Mouse (Mus musculus): ENCODE results near the gene Ubxn2a.
A peak's percentile ranks its signal among the peaks of the same experiment; 100 is the strongest.
"Not testable (repeated sequence)": the region's sequence is repeated elsewhere in the genome, so short reads cannot be mapped to it uniquely, and the experiment has no call there.

Gene Ubxn2a

GRCm38 (mm10) chr12:4906951-4907906 is at the start of gene Ubxn2a:
Ubxn2a (minus strand) TSS chr12:4907705.
- peak; percentile 88 for DNase-seq (ENCODE audit: extremely low read depth, insufficient read length, low spot score)

- DNase-seq (ENCODE audit: extremely low read depth, insufficient read length, low spot score) = no peak
Observed at GRCm38 (mm10) chr12:4953156-4953555, 45.7 kb upstream of the Ubxn2a start.

DNA sequence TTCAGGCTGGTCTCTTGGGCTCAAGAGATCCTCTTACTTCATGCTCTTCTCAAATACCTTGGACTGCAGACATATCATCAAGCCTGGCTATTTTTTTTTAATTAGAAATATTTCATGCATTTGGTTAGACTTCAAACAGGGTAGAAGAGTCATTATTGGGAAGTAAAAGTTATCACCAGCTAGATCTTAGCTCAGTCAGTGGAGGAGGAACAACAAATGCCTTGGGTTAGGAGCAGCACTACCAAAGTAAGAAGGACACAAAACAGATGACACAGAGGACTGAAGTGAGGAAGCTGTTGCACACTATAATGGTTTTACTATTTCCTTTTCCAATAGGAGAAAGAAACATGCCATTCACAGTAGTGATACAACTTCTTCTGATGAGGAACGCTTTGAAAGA is 44.8 kb upstream of the Ubxn2a start:
- DNase-seq (ENCODE audit: extremely low read depth, insufficient read length, low spot score) = no peak

DNA sequence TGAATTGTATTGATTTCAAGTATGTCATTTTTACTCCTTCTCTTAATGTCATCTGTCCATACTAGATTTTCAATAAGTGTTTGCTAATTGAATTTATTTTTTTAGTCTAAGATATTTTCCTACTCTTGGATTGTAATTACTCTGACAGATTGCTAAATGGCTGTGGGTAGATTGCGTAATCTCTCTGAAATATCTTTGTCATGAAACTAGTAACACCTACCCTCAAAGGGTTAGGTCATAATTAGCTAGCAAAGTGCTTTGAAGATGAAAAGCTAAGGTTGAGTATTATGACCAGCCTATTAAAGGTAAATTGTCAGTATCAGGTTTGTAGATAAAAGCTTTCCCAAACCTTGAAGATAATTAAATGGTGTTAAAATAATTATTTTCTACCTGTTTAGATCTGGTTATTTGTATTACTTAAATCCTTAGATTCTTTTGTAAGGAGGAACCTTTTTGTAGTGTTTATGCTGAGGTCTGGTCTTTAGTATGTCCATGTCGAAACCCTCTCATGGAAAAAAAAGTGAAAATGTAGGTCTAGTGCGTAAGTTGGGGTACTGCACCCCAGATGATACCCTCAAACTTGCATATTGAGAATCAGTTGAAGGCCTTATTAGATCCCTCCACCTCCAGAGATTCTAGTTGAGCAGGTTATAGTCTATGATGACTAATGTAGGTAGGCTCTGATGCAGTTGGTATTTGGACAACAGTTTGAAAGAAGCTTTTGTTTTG is 23.5 kb upstream of the Ubxn2a start:
- no peak for DNase-seq (ENCODE audit: extremely low read depth, insufficient read length, low spot score)

DNA sequence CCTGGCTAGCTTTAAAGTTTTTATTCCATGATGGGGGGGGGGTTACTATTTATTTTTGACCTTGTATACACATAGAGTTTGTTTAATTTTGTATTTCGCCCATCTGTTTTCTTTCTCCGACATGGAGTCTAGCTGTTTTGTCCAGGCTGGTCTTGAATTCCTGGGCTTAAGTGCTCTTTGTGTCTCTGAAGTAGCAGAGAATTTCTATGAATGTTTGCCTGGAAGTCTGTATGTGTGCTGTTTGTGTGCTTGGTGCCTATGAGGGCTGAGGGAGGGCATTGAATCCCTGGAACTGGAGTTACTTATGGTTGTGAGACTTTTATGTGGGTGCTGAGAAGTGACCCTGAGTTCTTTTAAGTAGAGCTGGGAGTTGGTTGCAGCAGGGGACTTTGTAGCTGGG is 20.7 kb upstream of the Ubxn2a start:
- DNase-seq (ENCODE audit: extremely low read depth, insufficient read length, low spot score) = no peak

- DNase-seq (ENCODE audit: extremely low read depth, insufficient read length, low spot score) = peak; percentile 71
Observed at GRCm38 (mm10) chr12:4917805-4918591, 10.5 kb upstream of the Ubxn2a start.

DNA sequence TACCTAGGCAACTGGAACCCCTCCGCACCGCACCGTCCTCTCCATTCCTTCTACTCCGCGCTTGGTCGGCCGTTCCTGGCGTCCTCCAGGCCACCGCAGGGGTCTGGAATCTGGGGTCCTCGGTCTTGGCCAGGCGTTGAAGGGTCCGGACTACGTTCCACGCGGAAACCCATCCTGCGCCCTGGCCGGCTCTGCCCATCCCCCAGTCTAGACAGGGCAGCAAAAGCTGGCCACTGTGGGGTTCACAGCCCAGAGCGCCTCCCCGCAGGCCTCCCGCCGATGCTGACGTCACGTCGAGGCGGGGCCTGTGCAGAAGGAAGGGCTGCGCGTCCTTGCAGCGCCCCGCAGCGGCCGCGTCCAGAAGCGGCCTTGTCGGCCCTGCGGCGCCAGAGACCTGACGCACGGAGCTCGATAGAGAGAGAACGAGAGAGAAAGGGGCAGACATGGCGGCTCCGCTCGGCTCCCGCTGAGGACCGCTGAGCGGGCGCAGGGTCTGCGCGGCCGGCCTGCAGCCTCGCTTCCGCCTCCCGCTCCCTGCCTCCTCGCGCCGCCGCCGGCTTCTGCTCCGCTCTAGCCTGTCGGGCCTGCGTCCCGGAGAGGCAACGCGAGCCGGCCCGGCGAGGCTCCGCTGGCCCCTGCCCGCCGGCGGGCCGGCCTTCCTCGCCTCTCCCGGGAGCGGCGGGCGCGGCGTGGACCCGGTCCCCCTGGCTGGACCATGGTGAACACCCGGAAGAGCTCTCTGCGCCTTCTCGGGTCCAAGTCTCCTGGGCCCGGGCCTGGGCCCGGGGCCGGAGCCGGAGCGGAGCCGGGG is 9.7 kb upstream of the Ubxn2a start, which contains the start of gene Atad2b:
TSS of gene Atad2b (plus strand) at position 360 of the 811 bp plus-strand sequence.
- peak; percentile 93 for DNase-seq (ENCODE audit: extremely low read depth, insufficient read length, low spot score)

GRCm38 (mm10) chr12:4914944-4915343 is 7.4 kb upstream of the Ubxn2a start:
- DNase-seq (ENCODE audit: extremely low read depth, insufficient read length, low spot score) = no peak

- no peak for DNase-seq (ENCODE audit: extremely low read depth, insufficient read length, low spot score)
Observed at GRCm38 (mm10) chr12:4914441-4914840, 6.9 kb upstream of the Ubxn2a start.

DNA sequence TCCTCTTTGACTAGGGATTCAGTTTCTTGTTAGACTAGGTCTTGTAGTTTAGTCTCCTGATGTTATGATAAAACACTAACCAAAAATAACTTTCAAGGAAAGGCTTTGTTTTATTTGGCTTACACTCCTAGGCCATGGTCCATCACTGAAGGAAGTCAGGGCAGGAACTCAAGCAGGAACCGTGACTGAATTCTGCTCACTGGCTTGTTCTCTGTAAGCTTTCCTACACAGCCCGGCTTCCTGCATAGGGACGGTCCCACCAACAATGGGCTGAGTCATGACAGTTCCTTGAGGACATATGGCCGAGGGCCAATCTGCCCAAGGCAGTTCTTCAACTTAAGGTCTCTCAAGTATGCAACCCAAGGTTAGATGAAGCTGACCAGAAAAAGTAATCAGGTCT is 4.2 kb upstream of the Ubxn2a start:
- DNase-seq (ENCODE audit: extremely low read depth, insufficient read length, low spot score) = peak; percentile 60

DNA sequence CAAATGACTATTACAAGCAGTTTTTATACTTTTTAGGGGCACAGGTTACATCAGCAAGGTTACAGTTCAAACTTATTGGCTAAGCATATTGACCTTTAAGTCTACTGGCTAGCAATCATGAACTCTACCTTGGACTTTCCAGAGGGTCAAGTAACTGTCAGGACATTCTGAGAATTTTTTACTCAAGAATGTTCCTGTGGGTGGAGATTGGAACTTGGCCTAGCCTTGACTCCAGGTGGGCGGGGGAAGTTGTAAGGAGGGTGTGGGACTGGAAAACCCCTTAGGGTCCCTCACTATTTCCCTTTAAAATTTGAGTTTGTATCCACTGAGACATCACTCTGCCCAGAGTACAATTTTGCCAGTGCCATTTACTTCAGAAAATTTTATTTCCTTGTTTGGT is 3.0 kb upstream of the Ubxn2a start:
- not testable (repeated sequence) for DNase-seq (ENCODE audit: extremely low read depth, insufficient read length, low spot score)

DNA sequence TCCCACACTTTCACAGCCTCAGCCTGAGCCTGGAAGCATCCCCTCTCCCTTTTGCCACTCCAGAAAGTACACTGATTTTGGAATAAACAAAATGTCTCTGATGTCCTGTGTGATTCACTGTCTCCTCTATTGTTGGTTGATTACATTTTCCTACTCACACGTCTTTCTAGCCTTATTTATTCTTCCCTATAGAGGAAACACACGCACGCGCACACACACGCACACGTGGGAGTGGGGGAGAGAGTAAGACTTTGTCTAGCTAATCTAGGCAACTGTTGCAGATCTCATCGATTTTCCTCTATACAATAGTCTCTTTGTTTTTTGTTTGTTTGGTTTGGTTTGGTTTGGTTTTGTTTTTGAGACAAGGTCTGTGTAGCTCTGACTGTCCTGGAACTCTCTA is 886 bp upstream of the Ubxn2a start:
- no peak for DNase-seq (ENCODE audit: extremely low read depth, insufficient read length, low spot score)

DNA sequence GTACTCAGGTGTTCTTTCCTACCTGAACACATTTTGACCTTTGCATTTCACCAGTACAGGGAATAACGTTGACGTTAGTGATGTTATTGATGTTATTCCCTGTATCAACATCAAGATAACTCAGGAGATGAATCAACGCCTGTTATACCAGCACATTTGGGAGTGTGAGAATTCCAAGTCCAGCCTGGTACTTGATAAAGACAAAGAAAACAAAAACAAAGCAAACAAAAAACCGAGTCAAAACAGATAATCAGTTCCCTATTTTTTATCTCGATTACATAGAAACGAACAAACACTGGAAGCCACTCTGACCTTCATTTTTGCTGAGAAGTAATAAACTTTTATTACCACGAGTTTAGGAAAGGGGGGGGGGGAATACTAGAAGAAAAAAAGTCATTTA is 1.0 kb downstream of the Ubxn2a start:
- DNase-seq (ENCODE audit: extremely low read depth, insufficient read length, low spot score) = no peak

GRCm38 (mm10) chr12:4905946-4906345 is 1.6 kb downstream of the Ubxn2a start:
- no peak for DNase-seq (ENCODE audit: extremely low read depth, insufficient read length, low spot score)

- no peak for DNase-seq (ENCODE audit: extremely low read depth, insufficient read length, low spot score)
Observed at GRCm38 (mm10) chr12:4898024-4898423, 9.5 kb downstream of the Ubxn2a start.

DNA sequence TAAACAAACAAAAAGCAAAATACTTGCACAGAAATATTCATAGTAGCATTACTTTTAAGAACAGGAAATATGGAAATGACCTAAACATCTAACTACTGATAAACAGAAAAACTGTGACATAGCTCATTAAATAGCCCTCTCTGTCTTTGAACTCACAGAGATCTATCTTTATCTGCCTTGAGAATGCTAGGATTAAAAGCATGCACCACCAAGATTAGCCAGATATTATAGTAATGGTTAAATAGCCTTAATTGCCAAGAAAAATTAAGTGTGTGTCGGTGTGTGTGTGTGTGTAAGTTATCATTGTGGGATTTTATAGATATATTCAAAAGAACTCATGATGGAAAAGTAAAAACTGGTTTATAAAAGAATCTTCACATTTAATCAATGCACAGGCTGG is 17.6 kb downstream of the Ubxn2a start:
- DNase-seq (ENCODE audit: extremely low read depth, insufficient read length, low spot score) = no peak

DNA sequence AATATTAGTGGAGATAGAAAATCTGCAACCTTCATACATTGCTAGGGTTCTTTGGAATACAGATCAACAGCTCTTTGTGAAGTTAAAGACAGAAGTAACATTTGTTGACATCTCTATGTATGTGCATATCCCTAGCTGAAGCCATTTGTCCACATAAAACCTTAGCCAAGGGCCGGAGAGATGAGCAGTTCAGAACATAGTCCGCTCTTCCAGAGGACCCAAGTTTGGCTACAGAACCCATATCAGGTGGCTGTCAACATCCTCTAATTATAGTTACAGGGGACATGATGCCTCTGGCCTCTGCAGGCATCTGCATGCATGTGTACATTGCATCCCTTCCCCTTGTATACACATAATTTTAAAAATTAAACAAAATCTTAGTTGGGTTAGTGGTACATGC is 18.3 kb downstream of the Ubxn2a start:
- DNase-seq (ENCODE audit: extremely low read depth, insufficient read length, low spot score) = no peak

- DNase-seq (ENCODE audit: extremely low read depth, insufficient read length, low spot score) = no peak
Observed at GRCm38 (mm10) chr12:4888739-4889138, 18.8 kb downstream of the Ubxn2a start.

DNA sequence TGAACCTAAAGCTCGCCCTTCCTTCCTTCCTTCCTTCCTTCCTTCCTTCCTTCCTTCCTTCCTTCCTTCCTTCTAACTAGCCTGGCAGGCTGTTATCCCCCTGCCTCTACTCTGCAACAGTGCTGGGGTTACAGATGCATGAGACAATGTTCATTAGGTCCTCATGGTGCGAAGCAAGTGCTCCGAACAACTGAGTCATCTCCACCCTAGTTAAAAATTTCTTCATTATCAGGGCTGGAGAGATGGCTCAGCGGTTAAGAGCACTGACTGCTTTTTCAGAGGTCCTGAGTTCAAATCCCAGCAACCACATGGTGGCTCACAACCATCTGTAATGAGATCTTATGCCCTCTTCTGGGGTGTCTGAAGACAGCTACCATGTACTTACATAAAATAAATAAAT is 20.9 kb downstream of the Ubxn2a start:
- not testable (repeated sequence) for DNase-seq (ENCODE audit: extremely low read depth, insufficient read length, low spot score)

DNA sequence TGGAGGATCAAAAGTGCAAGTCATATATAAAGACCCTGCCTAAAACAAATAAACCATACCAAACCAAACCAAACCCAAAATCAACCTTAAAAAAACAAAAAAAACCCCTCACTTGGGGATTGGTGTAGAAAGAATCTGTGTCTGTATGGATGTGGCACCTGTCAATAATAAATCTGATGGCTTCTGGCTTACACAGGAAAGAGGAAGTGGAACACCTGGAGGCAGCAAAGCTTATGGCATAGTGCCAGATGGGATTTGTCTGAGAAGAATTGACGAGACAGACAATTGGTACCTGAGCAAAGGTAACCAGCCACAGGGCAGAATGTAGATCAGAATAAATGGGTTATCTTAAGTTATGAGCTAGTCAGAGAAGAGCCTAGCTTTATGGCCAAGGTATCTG is 22.4 kb downstream of the Ubxn2a start:
- no peak for DNase-seq (ENCODE audit: extremely low read depth, insufficient read length, low spot score)

Data from 3134 (cell line).